Mouse (Mus musculus) embryonic fibroblast, embryonic 13.5 days (primary cell): ENCODE data around the gene Gbx1. TPM values are rescaled to one million over a fixed set of nuclear protein-coding genes. Genes with fewer than 3 reads are reported as not detected.

Experiments used
- H3K27ac ChIP-seq: 2 replicates; pipeline ENCODE4 v1.5.1; 2012; ENCODE audit warnings: low read length, control low read depth, inconsistent platforms; ENCODE audit not compliant: insufficient read depth
- H3K4me1 ChIP-seq: 2 replicates; pipeline ENCODE4 v1.6.1; 2011; ENCODE audit warnings: low read length; ENCODE audit not compliant: control insufficient read depth, insufficient read depth
- H3K4me3 ChIP-seq: 2 replicates; pipeline ENCODE4 v1.5.1; 2011; ENCODE audit warnings: mild to moderate bottlenecking, control low read depth, low read length; ENCODE audit not compliant: insufficient read depth
- CTCF ChIP-seq: IDR thresholded peaks from 2 replicates; pipeline ENCODE4 v1.5.1; 2011; ENCODE audit warnings: mild to moderate bottlenecking, control low read depth, low read length, moderate library complexity, borderline replicate concordance; ENCODE audit not compliant: insufficient read depth
- POLR2A ChIP-seq: IDR thresholded peaks from 2 replicates; pipeline ENCODE4 v1.6.1; 2011; ENCODE audit warnings: low read depth, mild to moderate bottlenecking, control low read depth, low read length, moderate library complexity
- polyA plus RNA-seq: library from polyadenylated mRNA; stranded (reverse); fragments of >200 nt; gene quantifications from 2 replicates; pipeline ENCODE4 v1.2.4, GENCODE M21; 2011; ENCODE audit warnings: low read depth; ENCODE audit not compliant: missing spikeins, insufficient read length

Gene Gbx1
- polyA plus RNA-seq, 1 experiment, result not detected

- H3K27ac ChIP-seq, result no peak overlapping the region
- H3K4me3 ChIP-seq, result no peak overlapping the region
- peaks cover 2% of the 10 kb centered on the region; the same call in 1 of the 2 replicates for H3K4me1 ChIP-seq
- TF ChIP-seq POLR2A (no peak), CTCF (peak; percentile 51; the same call in 1 of the 2 replicates)
Observed at GRCm38 (mm10) chr5:24481647-24482046, 45.4 kb downstream of the Gbx1 start.

- H3K4me3 ChIP-seq, result no peak overlapping the region
- peaks cover 5% of the 10 kb centered on the region; the same call in 1 of the 2 replicates for H3K4me1 ChIP-seq
- TF ChIP-seq POLR2A (no peak), CTCF (no peak)
- no peak overlapping the region for H3K27ac ChIP-seq
Observed at GRCm38 (mm10) chr5:24477909-24478308, 49.1 kb downstream of the Gbx1 start.

DNA sequence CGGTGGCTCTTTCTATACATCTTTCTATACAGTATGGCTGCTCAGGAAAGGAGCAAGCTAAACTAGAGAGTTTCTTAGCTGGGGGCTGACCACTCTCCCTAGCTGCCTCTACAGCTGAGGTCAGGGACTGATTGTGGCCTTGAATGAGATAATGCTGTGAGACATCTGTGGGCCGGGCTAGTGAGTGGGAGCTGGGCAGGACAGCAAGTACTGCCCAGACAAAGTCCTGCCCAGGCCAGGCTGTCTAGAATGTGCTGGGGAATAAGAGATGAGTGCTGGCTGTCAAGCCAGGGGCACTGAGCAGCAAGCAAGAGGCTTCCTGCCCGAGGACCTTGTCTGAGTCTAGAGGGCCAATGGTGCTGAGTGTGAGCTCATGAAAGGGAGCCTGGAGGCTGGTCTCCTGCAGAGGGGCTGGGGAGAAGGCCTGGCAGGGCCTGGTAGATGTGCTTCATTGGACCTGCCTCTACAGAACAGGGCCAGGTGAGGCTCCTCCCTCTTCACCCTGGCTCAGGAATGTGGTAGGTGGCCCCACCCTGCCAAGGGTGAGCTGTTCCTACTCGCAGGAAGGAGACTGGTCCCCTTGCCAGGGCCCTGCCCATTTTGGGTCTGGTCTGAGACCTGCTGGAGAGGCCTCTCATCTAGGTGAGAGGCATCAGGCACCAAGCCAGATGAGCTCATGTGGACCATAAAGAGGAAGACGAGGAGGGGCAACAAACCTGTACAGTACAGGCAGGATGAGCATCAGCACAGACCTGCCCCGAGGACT, 51.3 kb downstream of the Gbx1 start:
- Histone ChIP-seq H3K4me1 (peaks cover 5% of the 10 kb centered on the region; the same call in 1 of the 2 replicates), H3K27ac (no peak overlapping the region), H3K4me3 (no peak overlapping the region)
- no peak for TF ChIP-seq CTCF
- TF ChIP-seq POLR2A, result no peak

- Histone ChIP-seq H3K27ac (no peak overlapping the region), H3K4me3 (no peak overlapping the region), H3K4me1 (peaks cover 5% of the 10 kb centered on the region; the same call in 1 of the 2 replicates)
- TF ChIP-seq POLR2A (no peak), CTCF (no peak)
Observed at GRCm38 (mm10) chr5:24474723-24475261, 52.2 kb downstream of the Gbx1 start.

GRCm38 (mm10) chr5:24474025-24474722, 52.8 kb downstream of the Gbx1 start:
- Histone ChIP-seq H3K4me1 (peaks cover 5% of the 10 kb centered on the region; the same call in 1 of the 2 replicates), H3K27ac (no peak overlapping the region), H3K4me3 (no peak overlapping the region)
- TF ChIP-seq POLR2A (no peak), CTCF (no peak)

DNA sequence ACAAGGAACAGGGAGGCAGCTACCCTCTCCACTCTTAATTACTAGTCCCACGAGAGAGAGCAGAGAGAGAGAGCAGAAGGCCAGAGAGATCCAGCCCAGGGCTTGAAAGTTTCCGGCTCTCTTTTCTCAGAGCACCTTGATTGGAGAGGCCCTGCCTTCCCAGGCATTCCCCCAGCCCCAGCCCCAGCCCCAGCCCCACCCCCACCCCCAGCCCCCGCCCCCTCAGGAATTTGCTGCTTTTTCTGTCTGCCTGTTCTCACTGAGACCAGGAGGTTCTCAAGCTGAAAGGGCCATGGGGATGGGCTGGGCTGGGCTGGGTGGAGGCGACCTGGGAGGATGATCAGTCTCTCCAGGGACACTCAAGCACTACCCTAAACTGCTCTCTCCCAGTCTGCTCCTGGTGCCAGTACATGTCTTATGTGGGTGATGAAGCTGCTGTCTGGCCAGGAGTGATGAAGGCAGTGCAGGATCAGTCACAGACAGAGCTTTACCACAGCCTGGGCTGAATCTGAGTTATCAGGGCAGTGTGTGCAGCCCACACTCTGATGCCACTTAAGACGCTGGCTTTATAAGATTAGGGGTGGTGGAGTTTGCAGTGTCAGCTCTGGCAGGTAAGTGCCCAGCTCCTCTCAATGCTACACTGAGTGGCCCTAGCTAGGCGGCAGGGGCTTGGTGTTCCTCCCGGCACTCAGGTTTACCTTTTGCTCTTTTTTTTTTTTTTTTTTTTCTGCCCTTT, 54.0 kb downstream of the Gbx1 start:
- TF ChIP-seq CTCF, result no peak
- no peak for TF ChIP-seq POLR2A
- Histone ChIP-seq H3K27ac (no peak overlapping the region), H3K4me3 (no peak overlapping the region), H3K4me1 (peaks cover 5% of the 10 kb centered on the region; the same call in 1 of the 2 replicates)

GRCm38 (mm10) chr5:24470600-24470999, 56.4 kb downstream of the Gbx1 start:
- Histone ChIP-seq H3K4me1 (peaks cover 5% of the 10 kb centered on the region; the same call in 1 of the 2 replicates), H3K4me3 (no peak overlapping the region), H3K27ac (no peak overlapping the region)
- TF ChIP-seq CTCF (peak; percentile 91), POLR2A (no peak)

DNA sequence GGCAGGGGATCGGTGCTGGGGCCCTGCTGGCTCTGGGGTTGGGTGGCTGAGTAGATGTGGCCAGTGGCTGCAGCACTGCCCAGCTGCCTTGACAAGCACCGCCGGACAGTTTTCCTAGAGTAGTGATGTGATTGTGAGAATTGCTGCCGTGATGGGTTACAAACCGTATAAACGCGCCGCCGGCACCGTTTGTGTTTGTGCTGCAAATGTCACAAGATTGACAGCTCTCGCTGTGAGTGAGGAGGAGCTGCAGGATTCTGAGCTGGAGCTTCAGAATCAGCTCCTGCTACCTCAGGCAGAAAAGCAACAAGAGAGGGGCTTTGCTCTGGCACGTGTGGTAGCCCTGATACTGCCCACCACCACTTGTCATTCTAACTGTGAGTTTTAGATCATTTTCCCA, 60.2 kb downstream of the Gbx1 start:
- Histone ChIP-seq H3K4me3 (no peak overlapping the region), H3K27ac (no peak overlapping the region)

DNA sequence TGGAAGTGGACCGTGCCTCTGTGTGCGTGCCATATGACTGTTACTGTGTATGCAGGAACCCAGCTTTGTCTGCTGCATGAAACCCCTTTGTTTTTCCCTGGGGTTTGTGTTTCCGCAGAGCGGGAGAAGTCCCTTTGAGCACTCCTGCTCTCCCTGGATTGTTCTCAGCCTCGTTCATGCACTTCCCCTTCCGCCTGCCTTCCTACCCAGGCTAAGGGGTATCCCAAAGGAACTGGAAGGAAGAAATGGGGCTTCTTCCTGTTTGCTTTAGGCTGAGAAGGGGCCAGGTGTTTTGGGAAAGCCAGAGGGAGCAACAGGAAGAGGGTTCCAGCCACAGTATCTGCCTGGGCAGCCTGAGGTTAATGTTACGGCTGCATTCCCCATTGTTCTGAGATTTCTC, 71.4 kb downstream of the Gbx1 start:
- TF ChIP-seq CTCF (no peak), POLR2A (no peak)
- no peak overlapping the region for H3K4me3 ChIP-seq
- no peak overlapping the region for H3K27ac ChIP-seq
- H3K4me1 ChIP-seq, result peaks cover 11% of the 10 kb centered on the region

More for the DNA sequence above, 60.2 kb downstream of the Gbx1 start:
- TF ChIP-seq POLR2A (no peak), CTCF (no peak)
- H3K4me1 ChIP-seq, result peaks cover 10% of the 10 kb centered on the region

GRCm38 (mm10) chr5:24455076-24455475, 71.9 kb downstream of the Gbx1 start:
- Histone ChIP-seq H3K4me1 (peaks cover 11% of the 10 kb centered on the region), H3K27ac (no peak overlapping the region), H3K4me3 (no peak overlapping the region)
- TF ChIP-seq POLR2A (no peak), CTCF (no peak)
